Mouse (Mus musculus): Measurements from ENCODE around the gene Olfr904.
"Not testable (repeated sequence)": the region's sequence is repeated elsewhere in the genome, so short reads cannot be mapped to it uniquely, and the experiment has no call there.

Olfr904 gene

DNA sequence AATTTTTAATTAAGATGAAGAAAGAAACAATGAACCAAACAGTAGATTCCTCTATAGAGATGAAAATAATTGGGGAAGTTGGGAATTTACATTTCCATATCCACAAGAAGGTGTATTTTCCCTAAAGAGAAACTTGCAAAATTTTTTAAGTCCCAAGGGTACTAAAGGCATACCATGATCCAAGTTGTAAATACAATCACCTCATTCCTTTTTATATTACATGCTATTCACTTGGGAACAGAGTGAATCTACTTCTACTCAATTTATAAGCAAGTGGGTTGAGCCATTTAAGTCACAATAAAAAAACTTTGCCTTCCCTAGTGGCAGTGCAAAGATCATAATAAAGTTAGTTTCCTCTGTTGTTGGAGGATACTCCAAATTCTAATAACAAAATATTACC lies at the start of gene Olfr904:
Gene Olfr904 (plus strand): TSS at position 301 of the 400 bp plus-strand sequence.
- POLR2A ChIA-PET = no interaction called here
- CTCF ChIA-PET = no interaction called here

DNA sequence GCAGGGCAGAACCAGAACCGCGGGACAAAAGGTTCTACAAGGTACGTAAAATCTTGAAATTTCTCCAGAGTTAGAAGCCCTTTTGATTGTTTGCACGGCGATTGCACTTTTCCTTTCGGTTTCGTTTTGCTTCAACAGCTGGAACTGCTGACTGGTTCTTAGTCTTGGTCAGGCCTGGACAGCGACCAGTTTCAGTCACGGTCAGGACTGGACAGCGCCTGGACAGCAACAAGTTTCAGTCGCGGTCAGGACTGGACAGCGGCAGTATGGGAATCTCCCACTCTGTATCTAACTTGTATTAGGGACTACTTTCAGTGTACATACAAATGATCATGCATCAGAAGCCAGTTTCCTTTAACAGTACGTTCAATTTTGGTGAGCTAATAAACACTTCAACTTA lies 49.4 kb upstream of the Olfr904 start:
- CTCF ChIA-PET, POLR2A ChIA-PET: not testable (repeated sequence)

DNA sequence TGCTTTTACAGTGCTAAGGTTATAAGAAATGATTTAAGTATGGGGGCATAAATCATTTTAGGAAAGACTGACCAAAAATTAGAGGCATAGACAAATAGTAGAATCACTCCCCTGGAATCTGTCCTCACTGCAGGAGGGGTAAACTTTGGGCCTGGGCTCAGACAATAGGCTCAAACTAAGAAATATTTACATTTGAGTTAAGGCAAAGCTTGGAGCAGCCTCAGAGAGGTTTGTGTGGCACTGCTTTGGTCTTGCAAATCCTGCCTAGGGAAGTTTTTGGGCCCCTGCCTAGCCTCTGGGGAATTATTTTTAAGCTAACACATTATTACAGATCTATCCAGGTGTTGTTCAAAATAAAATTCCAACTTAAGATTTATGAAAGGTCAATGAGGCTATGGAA lies 39.1 kb upstream of the Olfr904 start:
- POLR2A ChIA-PET = no interaction called here
- CTCF ChIA-PET = no interaction called here

DNA sequence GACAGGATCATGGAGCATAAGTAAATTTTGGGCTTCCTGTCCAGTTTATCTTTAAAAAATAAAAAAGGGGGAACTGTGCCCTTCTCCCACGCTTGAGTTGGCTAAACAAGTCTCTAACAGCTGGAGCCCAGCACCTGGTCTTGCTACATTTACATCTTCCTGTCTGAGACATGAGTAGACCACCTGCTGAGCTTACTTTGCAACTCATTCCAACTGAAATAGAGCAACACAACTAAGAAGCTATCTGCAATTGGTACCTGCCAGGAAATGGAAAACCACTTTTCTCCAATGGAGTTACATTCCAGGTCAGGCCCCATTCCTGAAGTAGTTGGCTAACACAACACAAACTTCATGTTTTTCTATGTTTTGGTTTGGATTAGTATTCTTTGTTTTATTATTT lies 35.9 kb upstream of the Olfr904 start:
- POLR2A ChIA-PET = no interaction called here
- CTCF ChIA-PET = no interaction called here

DNA sequence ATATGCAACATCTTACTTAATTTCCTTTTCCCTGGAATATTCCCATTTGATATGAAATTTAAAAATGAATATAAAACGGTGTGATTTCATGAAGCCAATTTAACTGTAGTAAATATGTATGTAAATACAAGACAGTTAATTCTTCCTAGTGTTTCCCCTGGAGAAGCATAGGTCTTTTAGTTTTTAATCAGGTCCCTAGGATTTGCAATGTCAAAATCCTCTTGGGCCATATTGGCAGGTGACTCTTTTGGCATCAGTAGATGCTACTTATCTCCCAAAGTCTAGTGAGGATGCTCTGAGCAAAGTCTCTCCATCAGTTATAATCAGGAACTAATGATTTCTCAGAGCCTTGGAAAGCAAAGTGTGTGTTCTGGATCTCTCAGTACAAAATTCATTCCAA lies 33.8 kb upstream of the Olfr904 start, which contains the start of gene Olfr901:
Gene Olfr901 (plus strand): TSS at position 301 of the 400 bp plus-strand sequence.
- POLR2A ChIA-PET = no interaction called here
- CTCF ChIA-PET = no interaction called here

DNA sequence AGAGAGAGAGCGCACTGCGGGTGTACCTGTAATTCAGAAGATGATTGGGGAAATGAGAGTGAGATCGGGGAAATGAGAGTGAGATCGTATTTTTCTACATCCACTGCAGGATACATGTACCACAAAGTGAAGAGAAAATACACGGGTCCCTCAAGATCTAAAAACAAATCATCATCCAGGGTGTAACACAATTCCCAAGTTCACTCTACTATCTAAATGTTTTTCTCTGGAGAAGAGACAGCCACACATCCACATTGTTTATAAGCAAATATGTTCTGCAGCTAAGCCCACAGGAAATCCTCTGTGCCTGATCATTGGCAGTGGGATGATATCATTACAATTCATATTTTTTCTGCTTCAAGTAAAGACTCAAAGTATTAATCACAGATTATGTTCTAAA lies 15.6 kb upstream of the Olfr904 start, which contains the start of gene Olfr902:
Gene Olfr902 (plus strand): TSS at position 301 of the 400 bp plus-strand sequence.
- CTCF ChIA-PET = no interaction called here
- POLR2A ChIA-PET = no interaction called here

DNA sequence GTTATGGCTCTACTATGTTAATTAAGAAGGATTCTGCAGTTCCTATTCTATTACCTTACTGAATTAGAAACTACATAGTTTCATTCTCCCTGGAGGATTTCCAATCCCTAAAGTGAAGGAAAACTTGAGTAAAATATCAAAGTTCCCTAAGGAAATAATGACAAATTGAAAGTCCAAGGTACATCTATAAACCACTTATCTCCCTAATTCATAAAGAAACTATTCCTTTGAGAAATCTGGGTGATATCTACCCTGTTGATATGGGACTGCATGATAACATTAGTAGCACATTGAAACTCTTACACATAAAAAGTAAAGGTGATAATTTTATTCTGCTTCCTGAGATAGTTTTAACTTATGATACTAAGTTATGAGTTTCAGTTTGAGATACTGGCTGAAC lies 7.9 kb downstream of the Olfr904 start, which contains the start of gene Olfr905:
Gene Olfr905 (plus strand): TSS at position 301 of the 400 bp plus-strand sequence.
- ChIA-PET CTCF (no interaction called here), POLR2A (no interaction called here)

DNA sequence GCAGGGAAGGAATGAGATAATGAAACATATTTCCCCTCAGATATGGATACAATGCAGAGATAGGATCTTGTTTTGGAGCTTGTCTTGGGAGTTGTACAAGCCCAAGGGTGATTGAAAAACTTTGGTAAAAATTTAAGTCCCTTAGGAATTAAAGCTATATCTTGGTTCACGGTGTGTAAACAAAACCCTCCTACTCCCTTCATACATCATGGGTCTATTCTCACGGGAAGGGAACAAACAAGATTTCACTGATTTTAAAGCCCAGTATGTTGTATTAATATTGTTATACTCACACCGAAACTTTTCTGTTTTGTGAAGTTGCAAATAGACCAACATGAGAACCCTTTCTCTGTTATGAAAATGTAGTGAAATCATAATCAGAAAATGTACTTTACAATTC lies 23.8 kb downstream of the Olfr904 start, which contains the start of gene Olfr906:
Gene Olfr906 (plus strand): TSS at position 301 of the 400 bp plus-strand sequence.
- ChIA-PET POLR2A (no interaction called here), CTCF (no interaction called here)

DNA sequence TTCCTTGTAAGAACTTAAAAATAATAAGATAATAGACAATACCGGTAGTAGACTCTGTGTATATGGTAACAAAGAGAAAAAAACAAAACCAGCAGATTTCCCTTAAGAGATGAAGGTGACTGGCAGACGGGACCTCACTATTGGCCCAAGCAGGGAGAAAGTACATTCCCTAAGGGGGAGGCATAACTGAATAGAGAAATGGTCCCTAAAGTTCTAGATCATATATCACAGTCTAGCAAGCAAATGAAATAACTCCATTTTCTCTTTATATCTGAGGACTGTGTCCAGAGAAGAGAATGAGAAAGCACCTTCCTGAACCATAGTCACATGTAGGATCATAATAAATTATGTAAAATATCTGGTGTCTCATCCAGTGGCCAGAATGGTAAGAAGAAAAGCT lies 32.6 kb downstream of the Olfr904 start, which contains the start of gene Olfr907:
Gene Olfr907 (plus strand): TSS at position 301 of the 400 bp plus-strand sequence.
- POLR2A ChIA-PET = no interaction called here
- CTCF ChIA-PET = no interaction called here

DNA sequence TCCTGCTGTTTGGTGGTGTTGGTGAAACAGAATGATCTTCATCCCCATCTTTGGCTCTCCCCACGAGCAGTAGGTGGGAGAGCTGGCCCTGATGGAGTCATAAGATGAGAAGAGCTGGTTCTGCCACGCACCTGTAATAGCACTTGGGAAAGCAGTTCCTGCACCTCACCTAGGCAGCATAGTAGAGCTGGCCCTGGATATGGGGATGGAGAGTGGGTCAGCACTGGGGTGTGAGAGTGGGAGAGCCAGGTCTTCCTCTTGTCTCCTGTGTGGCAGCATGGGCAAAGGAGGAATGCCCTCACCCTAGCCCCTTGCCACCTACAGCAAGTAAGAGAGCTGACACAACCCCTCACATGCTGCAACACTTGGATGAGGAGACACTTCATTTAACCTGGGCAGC lies 49.4 kb downstream of the Olfr904 start:
- POLR2A ChIA-PET = no interaction called here
- CTCF ChIA-PET = no interaction called here
